Mouse (Mus musculus): ENCODE data around the gene Olfr266. TPM values are rescaled to one million over a fixed set of nuclear protein-coding genes. Genes with fewer than 3 reads are reported as not detected.

Gene Olfr266
- not detected for total RNA-seq (2021)
- long read RNA-seq, experiment 1, result 0 reads
- long read RNA-seq, experiment 2, result 0 reads

- no peak for DNase-seq (ENCODE audit: low spot score in 2 of 2)
These were observed at the start of gene Olfr266 for GRCm38 (mm10) chr3:106826187-106826586. Gene Olfr266, minus strand, starts transcription at chr3:106826287.

- DNase-seq (ENCODE audit: low spot score in 2 of 2), result peak; percentile 23 to 33
These were observed 49.5 kb upstream of the Olfr266 start for GRCm38 (mm10) chr3:106875626-106876025.

GRCm38 (mm10) chr3:106872893-106873292 lies 46.8 kb upstream of the Olfr266 start:
- DNase-seq (ENCODE audit: low spot score in 2 of 2), result no peak

- DNase-seq (ENCODE audit: low spot score in 2 of 2), result no peak
These were observed 6.0 kb upstream of the Olfr266 start for GRCm38 (mm10) chr3:106832107-106832506.

- no peak for DNase-seq (ENCODE audit: low spot score in 2 of 2)
These were observed 8.4 kb downstream of the Olfr266 start for GRCm38 (mm10) chr3:106817676-106818075.

- no peak for DNase-seq (ENCODE audit: low spot score in 2 of 2)
These were observed 17.0 kb downstream of the Olfr266 start for GRCm38 (mm10) chr3:106808972-106809695.

GRCm38 (mm10) chr3:106798079-106798478 lies 28.0 kb downstream of the Olfr266 start:
- DNase-seq (ENCODE audit: low spot score in 2 of 2), result no peak

- no peak for DNase-seq (ENCODE audit: low spot score in 2 of 2)
These were observed 36.2 kb downstream of the Olfr266 start, which contains the start of gene Cd53 for GRCm38 (mm10) chr3:106789930-106790329. Gene Cd53, minus strand, starts transcription at chr3:106790149.

GRCm38 (mm10) chr3:106788440-106788887 lies 37.6 kb downstream of the Olfr266 start:
- no peak for DNase-seq (ENCODE audit: low spot score in 2 of 2)

- DNase-seq (ENCODE audit: low spot score in 2 of 2), result no peak
These were observed 38.1 kb downstream of the Olfr266 start for GRCm38 (mm10) chr3:106787972-106788371.

- DNase-seq (ENCODE audit: low spot score in 2 of 2), result no peak
These were observed 41.0 kb downstream of the Olfr266 start for GRCm38 (mm10) chr3:106785130-106785529.

- DNase-seq (ENCODE audit: low spot score in 2 of 2), result no peak
These were observed 54.3 kb downstream of the Olfr266 start for GRCm38 (mm10) chr3:106771834-106772233.

Other genes with a start within 250 kb of the Olfr266 start
- gene Lrif1, start 141.3 kb downstream of the Olfr266 start, total RNA-seq (2021), result 10 to 100 TPM; 22.6 to 25.7 TPM
- 1 to 10 TPM; 7.7 to 9.4 TPM for gene Cd53, start 36.1 kb downstream of the Olfr266 start, total RNA-seq (2021)
- 10 to 100 TPM; 32.9 to 38.9 TPM for gene Kcna3, start 209.9 kb upstream of the Olfr266 start, total RNA-seq (2021)

All from left cerebral cortex, adult 18-20 months (tissue).